Mouse (Mus musculus): ENCODE measurements around the gene Hs2st1.
A peak's percentile ranks its signal among the peaks of the same experiment; 100 is the strongest.

The Hs2st1 gene

DNA sequence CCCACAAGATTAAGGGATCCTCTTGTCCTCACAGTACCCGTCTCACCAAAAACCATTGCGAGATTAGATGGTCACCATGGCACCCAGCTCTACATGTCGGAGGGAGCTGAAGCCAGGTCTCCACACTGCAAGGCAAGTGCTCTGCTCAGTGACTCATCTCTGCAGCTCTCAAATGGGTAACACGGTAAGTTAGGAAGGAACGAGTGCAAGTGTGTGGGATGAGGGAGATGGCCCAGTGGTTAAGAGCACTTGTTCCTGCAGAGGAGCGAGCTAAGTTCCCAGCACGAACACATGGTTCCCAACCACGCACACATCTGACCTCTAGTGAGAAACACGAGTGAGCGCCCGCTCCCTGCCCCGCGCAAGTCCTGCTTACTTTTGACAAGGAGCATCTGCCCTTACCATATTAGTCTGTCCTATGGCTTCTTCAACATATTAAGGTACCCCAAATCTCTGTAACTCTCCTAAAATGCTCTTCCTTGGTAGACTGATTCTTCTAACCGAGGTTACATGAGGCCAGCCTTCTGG, 132.0 kb downstream of the Hs2st1 start:
- DNase-seq (ENCODE audit: low spot score in 2 of 2) = no peak

DNA sequence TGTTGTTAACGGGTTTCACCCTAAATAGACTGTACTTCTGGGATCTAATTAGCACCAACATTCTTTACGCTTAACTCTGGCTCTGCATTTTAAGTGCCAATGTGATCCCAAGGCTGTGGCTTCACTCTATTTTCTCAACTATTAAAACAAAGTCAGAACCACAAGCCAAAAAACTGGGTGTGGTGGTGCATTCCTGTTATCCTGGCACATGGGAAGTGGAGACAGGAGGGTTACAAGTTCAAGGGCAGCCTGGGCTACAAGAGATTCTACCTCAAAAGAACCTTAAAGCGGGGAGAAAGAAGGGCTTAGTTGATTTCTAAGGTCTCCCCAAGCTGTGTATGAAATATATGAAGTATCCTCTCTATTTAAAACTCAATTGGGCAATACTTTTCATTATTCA, 133.9 kb downstream of the Hs2st1 start:
- no peak for DNase-seq (ENCODE audit: low spot score in 2 of 2)

DNA sequence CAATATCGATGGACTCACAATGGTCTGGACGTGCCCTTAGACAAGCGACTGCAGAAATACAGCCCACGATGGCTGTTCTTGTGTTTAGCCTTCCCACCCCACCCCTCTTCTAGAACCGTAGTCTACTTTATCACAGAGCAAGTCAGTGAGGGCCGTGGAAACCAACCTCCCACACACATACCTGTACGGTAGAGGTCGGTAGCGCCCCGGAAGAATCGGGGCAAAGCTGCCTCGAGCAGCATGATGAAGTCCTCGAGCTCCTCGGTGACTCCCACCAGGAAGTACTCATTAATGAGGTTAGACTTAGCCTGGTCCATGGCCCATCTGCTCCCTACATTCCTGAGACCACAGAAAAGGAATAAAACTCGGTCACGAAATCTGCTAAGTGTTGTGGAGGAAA, 134.7 kb downstream of the Hs2st1 start:
- no peak for DNase-seq (ENCODE audit: low spot score in 2 of 2)

DNA sequence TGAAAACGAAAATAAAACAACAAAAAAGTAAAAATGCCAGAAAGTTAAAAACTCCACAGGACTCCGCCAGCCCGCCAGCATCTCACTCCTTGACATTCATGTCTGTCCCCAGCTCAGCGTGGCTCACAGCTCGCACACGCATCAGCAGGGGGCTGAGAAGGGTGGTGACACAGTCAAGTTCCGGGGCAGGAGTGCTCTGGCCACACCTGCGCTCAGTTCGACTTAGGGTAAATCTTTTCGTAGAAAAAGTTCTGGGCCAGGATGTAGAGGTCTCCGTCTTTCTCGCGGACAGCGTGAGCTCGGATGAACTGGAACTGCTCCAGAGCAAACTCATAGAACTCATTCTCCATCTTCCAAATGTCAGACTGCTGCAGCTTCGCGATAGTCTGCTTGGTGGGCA, 135.7 kb downstream of the Hs2st1 start:
- DNase-seq (ENCODE audit: low spot score in 2 of 2) = no peak

DNA sequence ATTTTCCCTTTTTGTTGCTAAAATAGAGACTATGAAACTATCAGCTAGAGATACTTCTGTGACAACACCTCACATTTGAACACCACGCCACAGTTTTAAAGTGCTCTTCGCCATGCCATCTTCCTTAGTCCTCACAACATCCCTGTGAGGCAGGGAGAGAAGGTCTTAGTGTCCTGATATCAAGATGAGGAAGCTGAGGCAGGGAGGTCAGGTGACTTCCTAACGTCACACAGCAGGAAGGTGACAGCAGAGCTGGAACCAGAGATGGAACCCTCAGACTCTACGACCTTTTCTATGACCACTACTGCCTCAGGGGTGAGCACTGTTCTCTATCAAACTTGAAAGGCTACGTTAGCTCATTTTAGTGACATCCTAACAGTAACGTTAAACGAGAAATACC, 136.9 kb downstream of the Hs2st1 start:
- no peak for DNase-seq (ENCODE audit: low spot score in 2 of 2)

DNA sequence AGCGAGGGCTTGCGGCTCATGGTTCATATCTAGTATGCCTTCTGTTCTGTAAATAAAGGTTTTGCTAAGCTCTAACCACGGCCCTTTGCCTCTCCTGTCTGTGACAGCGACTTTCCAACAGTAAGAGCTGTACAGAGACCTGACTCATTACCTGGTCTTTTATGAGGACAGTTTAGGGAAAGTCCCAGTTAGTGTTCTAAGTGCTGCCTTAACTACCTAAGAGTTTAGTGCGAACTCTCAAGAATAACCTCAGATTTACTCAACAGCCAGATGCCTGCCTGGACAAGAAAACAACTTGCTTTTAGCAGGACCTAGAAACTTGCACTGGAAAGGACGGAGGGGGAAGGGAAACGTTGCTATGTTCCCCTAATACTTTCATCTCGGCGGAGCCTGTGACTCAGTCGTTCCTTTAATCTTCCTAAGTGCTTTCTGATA, 137.8 kb downstream of the Hs2st1 start:
- DNase-seq (ENCODE audit: low spot score in 2 of 2) = no peak

DNA sequence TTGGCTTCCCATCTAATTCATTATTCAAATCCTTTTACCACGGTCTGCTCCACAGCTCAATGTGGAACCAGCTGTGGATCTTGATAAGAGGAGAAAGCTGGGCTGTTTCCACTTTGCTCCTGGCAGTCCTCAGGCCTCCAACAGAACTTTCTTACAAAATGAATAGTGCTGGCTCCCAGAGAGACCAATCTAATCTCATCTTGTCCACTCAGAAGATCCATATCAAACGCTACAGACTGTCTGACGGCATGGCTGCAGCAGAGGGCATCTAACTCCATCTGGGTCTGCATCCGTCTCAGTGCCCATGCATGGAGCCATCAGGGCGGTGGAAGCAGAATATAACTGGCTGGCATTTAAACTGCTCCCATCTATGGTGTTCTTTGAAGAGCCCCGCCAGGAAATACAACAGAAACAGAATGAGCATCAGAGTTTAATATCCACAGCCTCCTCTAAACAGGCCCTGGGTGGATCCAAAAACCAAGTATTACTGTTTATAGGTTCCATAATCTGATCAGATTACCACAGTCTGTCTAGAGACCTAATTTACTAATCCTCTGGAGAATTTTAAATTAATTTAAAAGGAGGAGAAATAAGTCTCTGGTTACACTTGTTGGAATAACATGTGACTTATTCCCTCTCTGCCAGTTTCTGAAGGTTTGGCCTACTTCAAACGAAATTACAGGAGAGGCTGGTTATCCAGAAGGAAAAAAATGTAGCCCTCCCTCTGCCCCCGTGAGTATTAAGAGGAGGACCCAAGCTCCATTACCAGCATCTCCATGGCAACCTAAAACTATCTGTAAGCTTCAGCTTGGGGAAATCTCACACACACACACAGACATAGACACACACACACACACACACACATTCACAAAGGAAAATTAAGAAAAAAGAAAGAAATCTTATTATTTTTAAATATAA, 141.2 kb downstream of the Hs2st1 start:
- no peak for DNase-seq (ENCODE audit: low spot score in 2 of 2)

DNA sequence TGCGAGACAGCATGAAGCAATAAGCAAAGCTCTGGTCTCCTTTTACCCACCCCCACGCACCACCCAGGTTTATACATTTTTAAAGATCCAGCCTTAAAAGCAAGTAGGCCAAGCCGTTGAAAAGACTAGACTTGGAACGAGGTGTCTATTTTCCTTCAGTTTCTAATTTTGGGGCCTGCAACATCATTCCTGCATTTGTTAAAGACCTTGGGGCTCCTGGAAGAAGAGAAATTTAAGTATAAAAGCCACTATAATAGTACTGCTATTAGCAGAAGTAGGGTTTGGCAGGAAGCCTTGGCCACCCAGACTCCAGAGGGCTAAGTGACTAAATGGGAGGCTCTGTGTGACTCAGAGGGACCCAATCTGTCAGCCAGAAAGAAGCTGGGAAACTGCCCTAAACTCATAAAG, 144.9 kb downstream of the Hs2st1 start:
- DNase-seq (ENCODE audit: low spot score in 2 of 2) = no peak

DNA sequence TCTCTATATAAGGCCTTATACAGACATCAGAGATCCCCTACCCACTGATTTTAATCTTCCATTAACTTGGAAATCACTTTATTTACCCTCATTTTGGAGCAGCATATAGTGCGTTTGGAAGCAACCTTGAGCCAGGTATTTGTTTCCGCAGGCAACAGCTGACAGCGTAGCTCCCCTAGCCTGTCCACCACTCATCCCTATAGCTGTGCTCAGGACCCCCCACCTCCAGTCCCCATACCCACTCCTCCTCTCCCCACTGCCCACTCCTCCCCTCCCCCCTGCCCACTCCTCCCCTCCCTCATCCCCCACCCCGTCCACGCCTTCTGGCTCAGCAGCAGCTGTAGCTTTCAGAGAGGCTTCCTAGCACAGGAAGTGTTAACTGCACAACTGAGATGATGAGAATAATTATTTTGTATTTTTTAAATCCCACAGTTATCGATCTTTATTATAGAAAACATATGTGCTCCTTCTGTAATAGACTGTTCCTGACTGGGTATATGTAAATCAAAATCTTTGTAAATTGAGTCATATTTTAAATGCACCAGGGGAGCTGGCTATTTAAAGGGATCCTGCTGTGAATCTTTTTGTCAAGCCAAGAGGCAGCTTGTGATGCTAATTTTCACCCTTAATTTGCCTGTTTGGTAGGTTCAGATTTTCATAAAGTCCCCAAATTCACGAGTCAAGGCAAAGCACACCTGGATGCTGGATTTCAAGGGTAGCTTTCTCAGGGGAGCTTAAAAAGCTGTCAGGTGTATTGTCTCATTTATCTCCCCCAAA, 148.4 kb downstream of the Hs2st1 start:
- no peak for DNase-seq (ENCODE audit: low spot score in 2 of 2)

DNA sequence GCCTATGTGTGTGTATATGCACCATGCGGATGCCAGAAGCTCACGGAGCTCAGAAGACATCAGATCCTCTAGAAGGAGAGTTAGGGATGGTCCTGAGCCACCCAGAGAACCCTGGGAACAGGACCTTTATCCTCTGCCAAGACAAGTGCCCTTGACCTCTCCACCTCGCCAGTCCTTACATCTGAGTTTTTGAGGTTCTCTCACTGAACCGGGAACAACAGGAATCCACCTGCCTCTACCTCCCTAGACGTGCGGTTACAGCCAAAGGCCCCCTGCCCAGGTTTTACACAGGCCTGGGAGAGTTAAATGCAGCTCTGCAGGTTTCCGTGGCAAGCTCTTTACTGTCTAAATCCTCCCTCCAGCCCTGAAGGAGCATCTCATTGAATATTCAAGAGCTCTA, 156.2 kb downstream of the Hs2st1 start:
- no peak for DNase-seq (ENCODE audit: low spot score in 2 of 2)

DNA sequence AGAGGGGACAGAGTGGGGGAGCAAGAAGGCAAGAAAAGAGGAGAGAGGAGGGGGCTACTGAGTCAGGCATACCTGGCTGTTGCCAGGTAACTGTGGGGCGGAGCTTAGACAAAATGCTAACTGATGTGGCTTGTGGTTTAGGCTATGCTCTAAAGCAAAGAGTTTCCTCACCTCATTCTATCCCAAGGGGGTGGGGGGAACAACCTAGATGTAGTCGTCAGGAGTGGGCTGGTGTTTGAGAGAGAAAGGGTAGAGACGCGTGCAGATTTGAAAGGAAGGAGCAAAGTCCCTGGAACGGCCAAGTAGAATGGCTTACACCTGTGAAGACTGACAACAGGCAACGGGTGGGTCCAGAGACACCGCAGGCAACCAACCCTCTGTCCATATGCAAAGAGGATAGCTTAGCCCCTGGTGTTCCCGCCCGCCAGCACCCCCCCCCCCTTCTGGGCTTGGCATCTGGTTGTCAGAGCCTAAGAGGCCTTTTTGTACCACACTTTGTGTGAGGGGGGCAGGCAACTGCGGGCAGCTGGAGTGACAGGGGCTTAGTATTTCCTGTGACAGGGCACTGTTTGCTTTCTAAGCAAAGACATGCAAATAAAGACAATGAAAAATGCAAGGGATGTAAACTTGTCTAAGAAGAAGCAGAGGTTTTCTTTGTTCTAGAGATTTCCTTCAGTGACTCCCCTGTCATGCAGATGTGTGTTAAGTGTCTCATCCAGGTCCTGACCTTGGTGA, 157.3 kb downstream of the Hs2st1 start:
- DNase-seq (ENCODE audit: low spot score in 2 of 2) = no peak

DNA sequence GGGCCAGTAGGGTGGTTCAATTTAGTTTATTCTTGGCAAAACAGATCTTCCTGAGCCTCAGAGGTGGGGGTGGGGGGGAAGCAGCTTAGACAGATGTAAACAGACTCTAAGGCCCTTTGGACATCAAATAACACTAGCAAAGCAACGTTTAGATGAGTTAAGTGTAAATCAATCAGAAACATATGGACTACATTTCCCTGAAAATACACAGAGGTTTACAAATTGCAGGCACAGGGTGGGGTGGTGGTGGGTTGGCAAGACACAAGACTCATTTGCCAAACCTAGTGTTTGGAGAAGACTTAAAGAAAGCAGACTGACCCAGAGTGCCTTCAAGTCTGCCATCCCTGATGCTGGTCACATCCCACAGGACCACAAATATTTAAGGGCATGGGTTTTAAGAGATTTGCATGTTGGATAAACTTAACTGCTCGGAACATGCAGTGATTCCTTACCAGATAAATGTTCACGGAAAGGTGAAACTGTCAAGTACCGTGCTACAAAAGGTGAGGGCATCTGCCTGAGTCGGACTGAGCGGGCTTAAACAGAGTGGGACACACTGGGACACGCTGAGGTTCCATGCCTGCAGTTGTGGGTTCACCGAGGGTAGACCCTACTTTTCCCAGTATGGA, 158.2 kb downstream of the Hs2st1 start:
- no peak for DNase-seq (ENCODE audit: low spot score in 2 of 2)

DNA sequence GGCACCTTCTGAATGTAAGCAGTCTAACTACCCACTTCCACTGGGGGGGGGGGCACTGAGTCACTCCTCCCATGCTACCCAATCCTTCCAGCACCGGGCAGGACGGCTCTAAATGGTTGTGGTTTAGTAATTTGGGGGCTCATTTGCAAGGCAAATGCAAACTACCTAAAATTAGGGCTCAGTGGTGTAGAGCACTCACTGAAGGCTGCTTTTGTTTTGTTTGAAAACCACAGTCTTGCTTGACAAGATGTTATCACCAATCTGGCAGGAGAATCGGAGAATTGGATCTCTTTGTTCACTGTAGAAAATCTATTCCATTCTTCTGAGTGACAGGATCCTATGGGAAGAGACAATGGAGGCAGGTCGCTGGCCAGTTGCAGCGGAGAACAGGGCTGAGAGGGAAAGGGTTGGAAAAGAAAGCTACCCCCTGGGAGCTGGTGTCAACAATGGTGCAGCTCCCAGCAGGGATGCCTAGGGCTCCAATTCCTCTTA, 158.9 kb downstream of the Hs2st1 start:
- no peak for DNase-seq (ENCODE audit: low spot score in 2 of 2)

DNA sequence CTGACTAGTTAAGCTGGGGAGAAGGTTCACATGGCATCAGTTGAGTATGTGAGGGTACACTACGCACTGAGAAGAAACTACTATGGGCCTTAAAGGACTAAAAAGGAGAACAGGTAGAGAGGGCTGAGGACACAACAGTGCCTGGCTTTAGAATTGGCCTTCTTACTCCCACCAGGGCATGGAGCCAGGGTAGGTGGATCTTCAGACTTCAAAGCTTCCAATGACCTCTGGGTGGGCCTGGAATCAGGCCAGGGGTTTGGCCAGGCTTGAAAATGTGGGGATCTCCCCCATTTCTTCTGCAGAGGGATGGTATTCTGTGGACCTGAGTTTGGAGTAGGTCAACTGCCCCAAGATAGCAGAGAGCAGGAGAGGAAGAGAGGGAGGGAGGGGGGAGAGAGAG, 161.0 kb downstream of the Hs2st1 start:
- no peak for DNase-seq (ENCODE audit: low spot score in 2 of 2)

DNA sequence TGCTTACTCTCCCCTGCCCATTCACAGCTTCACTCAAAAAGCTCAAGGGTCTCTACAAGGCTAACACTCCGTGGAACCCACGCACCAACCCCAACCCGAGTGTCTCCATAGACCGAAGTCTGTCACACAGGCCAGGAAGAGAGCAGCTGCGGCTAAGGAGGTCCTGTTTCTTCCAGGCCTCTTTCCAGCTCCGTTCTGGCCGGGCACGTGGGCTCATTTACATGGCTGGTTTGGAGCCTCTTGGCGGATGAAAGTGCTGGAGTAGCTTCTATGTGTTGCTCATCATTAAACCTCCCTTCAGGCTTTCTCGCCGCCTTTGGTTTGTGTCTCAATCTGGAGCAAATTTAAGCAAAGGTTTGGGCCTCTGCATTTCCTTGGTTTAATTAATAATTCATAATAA, 164.7 kb downstream of the Hs2st1 start:
- no peak for DNase-seq (ENCODE audit: low spot score in 2 of 2)

DNA sequence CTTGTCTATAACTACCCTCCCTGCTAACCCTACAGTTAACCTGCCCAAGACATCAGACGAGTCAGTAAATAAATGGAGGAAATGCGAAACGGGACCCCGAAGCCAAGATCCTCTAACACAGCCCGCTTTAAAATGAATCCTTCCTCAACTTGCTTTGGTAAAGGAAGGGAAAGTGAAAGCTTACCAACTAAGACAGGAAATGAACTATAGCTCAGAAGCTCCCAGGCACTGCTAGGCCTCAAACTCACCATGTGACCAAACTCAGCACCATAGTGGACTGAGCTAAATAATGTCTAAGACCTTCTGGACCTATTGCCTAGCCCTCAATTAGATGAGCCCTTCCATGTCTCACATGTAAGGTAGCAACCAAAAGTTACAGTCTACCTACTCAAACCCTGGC, 168.7 kb downstream of the Hs2st1 start:
- no peak for DNase-seq (ENCODE audit: low spot score in 2 of 2)

DNA sequence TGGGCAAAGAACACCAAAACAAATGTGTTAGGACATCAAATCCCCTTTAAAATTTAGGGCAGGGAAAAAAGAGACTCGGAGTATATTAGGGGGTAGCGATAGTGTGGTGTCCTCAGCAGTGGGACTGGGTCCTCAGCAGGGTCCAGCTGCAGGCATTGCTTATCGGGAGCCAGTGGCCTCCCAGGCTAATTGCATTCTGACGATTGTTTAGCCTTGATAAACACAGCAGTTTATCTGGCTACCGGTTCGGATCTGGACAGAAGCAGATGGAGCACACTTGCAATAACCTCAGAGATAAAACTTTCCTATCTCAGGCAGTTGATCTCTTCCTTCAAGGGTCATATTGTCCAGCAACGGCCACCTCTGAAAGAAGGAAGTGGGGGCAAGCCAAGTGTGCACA, 169.1 kb downstream of the Hs2st1 start:
- DNase-seq (ENCODE audit: low spot score in 2 of 2) = no peak

DNA sequence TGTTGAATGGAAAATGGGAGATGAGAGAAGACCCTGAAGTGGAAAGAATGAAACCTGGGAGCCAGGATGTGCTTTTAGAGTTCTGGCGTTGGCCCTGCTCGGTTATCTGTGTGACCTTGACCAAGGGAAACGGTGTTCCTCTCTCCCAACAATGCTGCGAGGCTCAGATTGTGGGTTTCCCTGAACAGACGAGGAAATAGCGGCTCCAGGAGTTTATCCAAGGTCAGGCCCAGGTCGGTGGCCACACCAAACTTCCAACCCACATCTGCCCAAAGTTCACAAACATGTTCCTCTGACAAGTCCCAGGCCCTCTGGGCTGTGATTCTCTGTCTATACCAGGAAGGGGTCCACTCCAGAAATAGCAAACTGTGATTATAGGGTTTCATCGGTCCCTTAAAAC, 169.6 kb downstream of the Hs2st1 start:
- no peak for DNase-seq (ENCODE audit: low spot score in 2 of 2)

DNA sequence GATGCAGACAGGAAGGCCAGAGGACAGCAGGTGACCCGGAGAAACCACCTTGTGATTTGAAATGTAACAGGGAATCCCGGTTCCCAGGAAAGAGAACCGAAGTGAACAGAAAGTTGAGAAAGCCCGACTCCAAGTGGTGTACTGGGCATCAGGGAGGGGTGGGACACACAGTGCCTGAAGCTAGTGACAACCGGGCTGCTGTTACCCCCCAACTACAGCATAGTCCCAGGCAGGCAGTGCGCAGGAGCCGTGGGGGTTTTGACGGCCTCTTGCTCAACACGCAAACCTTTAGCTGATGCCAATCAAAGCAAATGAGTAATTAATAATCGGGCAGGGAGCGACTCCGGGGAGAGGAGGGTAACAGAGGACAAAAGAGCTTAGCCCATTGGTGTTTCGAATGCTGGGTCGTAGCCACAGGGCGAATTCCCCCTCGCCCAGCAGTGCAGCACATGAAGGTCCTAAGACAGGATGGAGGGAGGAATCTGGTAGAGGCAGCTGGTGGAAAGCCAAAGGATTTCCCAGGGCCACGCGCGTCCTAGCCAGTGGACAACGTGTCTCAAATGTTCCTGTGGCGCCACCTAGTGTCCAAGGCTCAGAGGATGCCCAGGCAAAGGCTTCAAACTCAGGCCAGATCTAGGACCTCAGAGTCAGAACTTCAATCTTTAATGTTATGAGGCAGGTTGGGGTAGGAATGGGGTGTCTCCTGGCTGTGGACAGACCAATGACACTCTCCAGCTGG, 170.5 kb downstream of the Hs2st1 start:
- peak; percentile 72 to 90 for DNase-seq (ENCODE audit: low spot score in 2 of 2)

DNA sequence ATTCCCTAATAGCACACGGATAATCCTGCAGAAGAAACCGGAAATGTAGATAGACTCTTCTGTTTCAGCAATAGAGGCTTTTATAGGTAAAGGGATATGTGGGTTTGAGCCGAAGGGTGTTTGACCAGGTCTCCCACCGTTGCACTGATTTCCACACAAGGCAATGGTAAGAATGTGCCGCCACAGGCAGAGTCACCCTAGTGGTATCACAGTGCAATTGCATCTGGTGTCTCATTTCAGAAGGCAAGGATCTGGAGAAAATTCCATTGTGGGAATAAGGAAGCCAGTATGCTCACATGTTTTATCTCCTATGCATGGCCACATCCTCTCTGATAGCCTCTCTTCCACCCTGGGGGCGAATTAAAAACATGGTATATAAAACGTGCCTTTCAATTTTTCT, 171.8 kb downstream of the Hs2st1 start:
- DNase-seq (ENCODE audit: low spot score in 2 of 2) = no peak

DNA sequence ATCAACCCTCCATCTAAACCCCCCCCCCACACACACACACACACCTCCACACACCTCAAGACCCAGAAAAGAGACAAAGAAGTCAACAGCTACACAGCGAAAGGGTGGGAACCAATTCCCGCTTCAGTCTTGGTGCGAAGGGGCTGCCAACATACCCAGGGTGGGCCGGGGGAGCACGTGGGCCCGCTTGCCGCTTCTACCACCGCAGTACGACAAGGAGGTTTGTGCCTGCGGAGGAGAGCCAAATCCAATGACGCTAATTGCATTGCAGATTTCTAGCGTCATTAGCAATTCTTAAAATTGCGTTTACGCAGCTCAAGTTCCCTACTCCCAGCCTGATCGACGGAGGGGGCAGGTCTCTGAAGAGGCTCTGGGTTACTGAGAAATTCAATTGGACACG, 173.5 kb downstream of the Hs2st1 start:
- no peak for DNase-seq (ENCODE audit: low spot score in 2 of 2)
